Mouse (Mus musculus): Measurements from ENCODE around the gene Mpzl2.
A peak's percentile ranks its signal among the peaks of the same experiment; 100 is the strongest.

Mpzl2 gene

DNA sequence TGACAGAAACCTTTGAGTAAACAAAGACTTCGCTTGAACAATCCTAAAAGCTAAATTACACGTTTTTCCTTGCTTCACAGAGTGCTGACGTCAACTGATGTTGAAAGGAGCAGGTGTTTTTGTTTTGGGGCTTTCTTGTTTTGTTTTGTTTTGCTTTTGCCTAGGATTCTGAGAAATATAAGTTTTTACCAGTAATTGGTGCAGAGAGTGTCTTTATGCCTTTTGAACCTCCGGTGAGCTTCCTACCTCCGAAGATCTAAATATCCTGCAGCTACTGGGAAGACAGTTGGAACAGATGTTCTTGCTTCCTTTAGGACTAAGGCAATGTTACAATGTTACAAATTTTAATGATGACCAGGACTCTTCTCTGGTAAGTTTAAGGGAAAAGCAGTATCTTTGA lies at the start of gene Mpzl2:
Mpzl2 (plus strand) TSS at position 301 of the 400 bp plus-strand sequence.
- no peak for DNase-seq (ENCODE audit: low read depth, low spot score)

GRCm38 (mm10) chr9:44991821-44992220 lies 47.8 kb upstream of the Mpzl2 start:
- DNase-seq (ENCODE audit: low read depth, low spot score), result no peak

GRCm38 (mm10) chr9:44992271-44992670 lies 47.3 kb upstream of the Mpzl2 start:
- DNase-seq (ENCODE audit: low read depth, low spot score), result no peak

DNA sequence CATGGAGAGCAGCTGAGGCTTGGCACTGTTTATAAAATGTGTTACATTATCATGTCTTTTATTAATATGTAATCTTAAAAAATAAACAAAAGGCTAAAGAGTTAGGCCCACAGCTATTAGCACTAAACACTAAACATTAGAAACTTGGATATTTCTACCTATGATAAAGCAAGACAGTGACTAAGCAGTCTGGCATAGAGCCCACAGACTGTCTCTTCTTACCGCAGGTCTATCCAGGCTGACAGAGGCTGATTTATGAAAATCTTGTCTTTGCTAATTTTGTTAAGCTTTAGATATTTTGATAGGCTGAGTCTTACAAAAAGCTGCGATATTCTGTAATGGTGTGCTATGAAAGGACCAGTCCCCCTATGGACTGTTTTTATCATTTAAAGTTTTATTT lies 46.3 kb upstream of the Mpzl2 start:
- DNase-seq (ENCODE audit: low read depth, low spot score), result no peak

DNA sequence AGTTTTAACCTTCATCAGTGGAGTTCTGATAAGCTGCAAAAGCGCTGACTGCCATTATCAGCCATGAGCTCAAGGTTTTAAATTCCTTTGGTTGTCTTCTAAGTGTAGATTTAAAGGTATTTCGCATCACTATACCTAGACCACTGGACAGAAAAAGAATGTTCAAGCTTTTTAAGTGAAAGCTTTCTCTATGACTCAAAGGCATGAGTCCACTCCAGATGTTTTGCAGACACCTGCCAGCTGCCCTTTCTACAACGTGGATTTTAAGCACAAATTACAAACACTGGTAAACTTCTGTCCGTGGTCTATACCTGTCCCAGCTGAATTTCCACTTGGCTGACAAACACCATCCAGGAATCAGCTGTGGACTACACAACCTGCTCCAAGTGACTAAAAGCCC lies 44.6 kb upstream of the Mpzl2 start:
- no peak for DNase-seq (ENCODE audit: low read depth, low spot score)

DNA sequence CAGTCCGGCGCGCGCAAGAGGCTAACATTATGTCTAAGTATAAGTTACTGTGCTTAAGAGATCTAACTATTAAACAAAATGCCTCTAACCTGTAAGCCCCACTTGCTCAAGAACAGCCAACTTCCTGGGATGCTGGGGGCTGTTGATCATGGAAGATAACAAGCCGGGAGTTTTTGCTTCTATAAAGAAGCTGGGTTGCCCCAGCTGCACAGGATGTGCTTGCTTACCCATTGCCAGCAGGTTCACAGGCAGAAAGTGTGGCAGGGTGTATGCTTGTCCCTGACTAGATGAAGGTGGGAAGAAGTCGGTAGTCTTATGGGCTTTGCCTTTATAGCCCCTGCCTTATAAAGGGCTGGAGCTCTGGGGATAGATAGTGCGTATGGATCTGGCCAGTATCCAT lies 43.0 kb upstream of the Mpzl2 start:
- DNase-seq (ENCODE audit: low read depth, low spot score), result no peak

DNA sequence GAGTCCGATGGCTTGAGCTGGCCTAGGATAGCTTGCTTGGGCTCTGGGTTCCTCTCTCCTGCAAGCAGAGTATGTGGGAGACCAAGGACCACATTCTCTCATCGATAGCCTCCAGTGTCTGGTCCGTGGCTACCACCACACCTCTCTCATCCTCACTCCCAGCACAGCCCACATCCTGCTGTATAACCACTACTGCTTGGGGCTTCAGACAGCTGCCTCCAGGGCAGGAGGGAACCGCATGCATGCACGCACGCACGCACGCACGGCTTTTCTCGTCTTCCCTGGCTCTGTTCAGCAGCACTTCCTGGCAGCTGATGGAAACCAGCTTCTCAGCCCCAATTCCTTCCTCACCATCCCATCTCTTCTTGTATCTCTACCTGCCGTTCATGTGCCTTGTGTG lies 41.5 kb upstream of the Mpzl2 start:
- peak; percentile 59 for DNase-seq (ENCODE audit: low read depth, low spot score)

GRCm38 (mm10) chr9:44999171-44999570 lies 40.4 kb upstream of the Mpzl2 start:
- DNase-seq (ENCODE audit: low read depth, low spot score), result peak; percentile 36

DNA sequence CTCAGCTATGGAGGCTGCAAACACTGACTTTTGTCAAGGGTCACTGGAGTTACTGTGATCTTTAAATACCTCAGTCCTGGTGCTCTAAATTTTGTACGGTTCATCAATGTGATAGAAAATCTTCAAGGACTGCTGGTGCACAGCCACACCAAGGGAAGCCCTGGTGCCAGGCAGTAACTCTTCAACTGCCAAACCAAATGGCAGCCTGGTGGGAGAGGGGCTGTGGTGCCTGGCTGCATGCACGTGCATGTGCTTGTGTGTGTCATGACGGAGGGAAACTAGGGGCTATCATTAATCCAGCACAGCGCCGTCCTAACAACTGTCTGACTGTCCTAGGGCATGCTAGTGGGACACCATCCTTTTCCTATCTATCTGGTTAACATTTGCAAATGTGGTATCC lies 39.8 kb upstream of the Mpzl2 start:
- no peak for DNase-seq (ENCODE audit: low read depth, low spot score)

- DNase-seq (ENCODE audit: low read depth, low spot score), result no peak
These were observed 39.4 kb upstream of the Mpzl2 start for GRCm38 (mm10) chr9:45000249-45000648.

- DNase-seq (ENCODE audit: low read depth, low spot score), result no peak
These were observed 32.2 kb upstream of the Mpzl2 start for GRCm38 (mm10) chr9:45007404-45007803.

DNA sequence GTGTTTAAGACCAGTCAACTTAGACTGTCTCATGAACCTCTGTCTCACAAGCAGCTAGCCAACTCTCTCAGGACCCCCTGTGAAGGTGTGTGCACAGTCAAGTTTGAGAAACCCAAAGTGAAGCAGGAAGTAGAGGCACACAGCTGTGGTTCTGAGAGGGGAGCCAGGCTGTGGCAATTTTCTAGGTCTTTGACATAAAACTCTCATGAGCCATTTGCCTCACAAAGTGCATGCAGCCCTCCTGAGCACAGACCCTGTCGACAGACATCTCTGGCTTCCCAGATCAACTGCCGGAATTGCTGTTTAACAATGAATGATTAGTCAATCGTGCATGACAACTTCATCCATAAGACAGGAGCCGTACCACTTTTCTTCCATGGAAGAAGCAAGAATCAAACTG lies 31.3 kb upstream of the Mpzl2 start:
- no peak for DNase-seq (ENCODE audit: low read depth, low spot score)

GRCm38 (mm10) chr9:45009180-45010078 lies 30.2 kb upstream of the Mpzl2 start, which contains the start of gene Cd3e:
Cd3e (minus strand) TSS chr9:45009627.
- DNase-seq (ENCODE audit: low read depth, low spot score), result peak; percentile 88

DNA sequence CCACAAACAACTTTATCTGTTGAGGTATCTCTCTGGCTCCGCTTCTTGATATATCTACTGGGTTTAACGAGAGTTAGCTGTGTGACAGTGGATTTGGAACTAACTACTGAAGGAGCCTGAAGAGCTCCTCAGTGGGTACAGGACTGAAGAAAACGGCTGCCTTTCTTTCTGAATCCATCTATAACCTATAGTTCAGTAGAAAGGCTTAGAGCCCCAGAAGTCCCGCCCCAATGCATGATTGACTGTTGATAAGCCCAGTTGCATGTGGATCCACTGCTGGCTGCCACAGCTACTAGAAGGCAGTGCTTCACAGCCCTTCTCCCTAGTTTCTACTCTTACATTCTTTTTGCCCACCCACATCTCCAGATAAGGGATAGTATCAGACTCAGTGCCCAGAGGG lies 29.1 kb upstream of the Mpzl2 start:
- peak; percentile 83 for DNase-seq (ENCODE audit: low read depth, low spot score)

GRCm38 (mm10) chr9:45011291-45011690 lies 28.3 kb upstream of the Mpzl2 start:
- DNase-seq (ENCODE audit: low read depth, low spot score), result no peak

- DNase-seq (ENCODE audit: low read depth, low spot score), result peak; percentile 74
These were observed 24.7 kb upstream of the Mpzl2 start for GRCm38 (mm10) chr9:45014879-45015278.

DNA sequence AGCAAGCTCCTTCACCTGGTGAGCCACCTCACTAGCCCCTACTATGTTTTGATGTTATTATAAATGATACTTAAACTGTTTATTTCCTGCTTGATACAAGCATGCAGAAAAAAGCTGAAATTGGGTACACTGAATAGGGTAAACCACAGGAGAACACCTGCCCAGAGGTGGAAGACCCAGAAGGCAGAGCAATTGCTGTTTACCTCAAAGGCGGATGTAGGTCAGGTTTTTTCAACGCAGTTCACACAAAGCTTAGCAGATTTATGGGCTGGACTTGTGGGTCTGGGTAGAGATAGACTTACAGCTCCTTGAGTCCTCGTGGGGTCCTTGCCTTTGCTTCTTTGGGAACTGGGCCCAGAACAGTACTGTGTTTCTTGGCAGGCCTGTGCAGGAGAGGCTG lies 23.8 kb upstream of the Mpzl2 start:
- DNase-seq (ENCODE audit: low read depth, low spot score), result peak; percentile 32

- DNase-seq (ENCODE audit: low read depth, low spot score), result no peak
These were observed 21.6 kb upstream of the Mpzl2 start for GRCm38 (mm10) chr9:45018031-45018430.

DNA sequence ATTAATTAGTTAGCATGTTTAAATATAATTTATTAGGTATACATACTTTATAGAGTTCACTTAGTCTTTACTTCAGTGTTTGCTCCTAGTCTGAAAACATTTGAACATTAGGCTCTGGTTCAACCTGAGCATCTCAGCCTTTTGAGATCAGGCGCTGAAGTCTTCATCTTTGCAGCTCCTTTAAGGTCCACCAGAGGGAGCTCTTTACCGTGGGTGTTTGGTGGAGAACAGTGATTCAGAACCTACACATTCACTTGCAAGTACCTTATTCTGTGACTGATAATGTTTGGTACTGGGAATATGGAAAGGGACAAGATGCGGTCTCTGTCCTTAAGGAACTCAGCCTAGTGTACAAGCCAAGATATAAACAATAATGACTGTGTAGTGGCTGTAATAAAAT lies 16.8 kb upstream of the Mpzl2 start:
- peak; percentile 77 for DNase-seq (ENCODE audit: low read depth, low spot score)

GRCm38 (mm10) chr9:45023638-45024037 lies 16.0 kb upstream of the Mpzl2 start:
- no peak for DNase-seq (ENCODE audit: low read depth, low spot score)

DNA sequence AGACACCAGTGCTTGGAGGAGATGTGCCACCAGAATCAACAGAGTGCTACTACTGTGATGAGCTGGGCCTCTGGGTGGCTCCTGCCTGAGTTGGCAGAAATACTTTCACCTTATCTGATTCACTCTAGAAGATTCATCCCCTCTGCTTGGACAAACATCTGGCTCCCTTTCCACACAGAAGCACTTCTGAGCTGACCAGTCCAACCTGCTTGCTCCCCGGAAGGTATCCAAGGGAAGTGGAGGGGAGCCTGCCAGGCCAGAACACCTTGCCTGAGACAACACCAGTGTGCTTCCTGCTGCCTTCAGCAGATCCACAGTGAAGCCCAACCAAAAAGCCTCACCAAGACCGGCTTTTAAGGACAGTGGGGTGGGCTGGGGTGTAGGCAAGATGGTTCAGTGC lies 15.4 kb upstream of the Mpzl2 start:
- DNase-seq (ENCODE audit: low read depth, low spot score), result no peak

- DNase-seq (ENCODE audit: low read depth, low spot score), result no peak
These were observed 12.2 kb upstream of the Mpzl2 start for GRCm38 (mm10) chr9:45027376-45027775.

GRCm38 (mm10) chr9:45030341-45030740 lies 9.3 kb upstream of the Mpzl2 start:
- DNase-seq (ENCODE audit: low read depth, low spot score), result no peak

All from CD4-positive helper T cell, adult 2 months (primary cell).